In genomic region chr4:53595246-53596062, GRCm38 (mm10) we compare ENCODE assay signal across 12 mouse cellular contexts. TPM values are rescaled to one million over a fixed set of nuclear protein-coding genes. Genes with fewer than 3 reads are reported as not detected.
DNase-seq lines count a peak whose midpoint lies in the region; ATAC-seq lines count a peak whose summit lies in the region.
"Had no signal": no experiment of that assay in that cellular context is flagged by ENCODE, and none has a peak within 500 bp of the region (broad histone marks: within the 10 kb centered on the region; RNA-seq: fewer than 3 reads in every experiment).

No protein-coding gene starts in this region.

- peaks cover 31% of the 10 kb centered on the region for H3K4me1 ChIP-seq in kidney, embryonic 15.5 days
- H3K4me1 ChIP-seq in midbrain, embryonic 13.5 days (replicated peaks) = peaks cover 11% of the 10 kb centered on the region; the same call in 1 of the 2 replicates
- H3K4me1 ChIP-seq: limb, embryonic 12.5 days had no signal

- WGBS in kidney, embryonic 15.5 days = 75% methylated on average over 12 of the region's 12 CpGs
- 69% methylated on average over 12 of the region's 12 CpGs for WGBS in midbrain, embryonic 13.5 days

- H3K27me3 ChIP-seq in kidney, embryonic 15.5 days = no peaks in the 10 kb centered on the region
- no peaks in the 10 kb centered on the region for H3K27me3 ChIP-seq in midbrain, embryonic 13.5 days
- H3K27me3 ChIP-seq: embryonic facial prominence, embryonic 13.5 days; heart, embryonic 15.5 days; limb, embryonic 12.5 days had no signal

- H3K9ac ChIP-seq in kidney, embryonic 15.5 days = no peak overlapping the region
- no peak overlapping the region for H3K9ac ChIP-seq in midbrain, embryonic 13.5 days (replicated peaks)
- H3K9ac ChIP-seq: embryonic facial prominence, embryonic 13.5 days; heart, embryonic 15.5 days; limb, embryonic 12.5 days had no signal

- H3K36me3 ChIP-seq in kidney, embryonic 15.5 days = no peaks in the 10 kb centered on the region
- no peaks in the 10 kb centered on the region for H3K36me3 ChIP-seq in midbrain, embryonic 13.5 days
- H3K36me3 ChIP-seq: embryonic facial prominence, embryonic 13.5 days; heart, embryonic 15.5 days; limb, embryonic 12.5 days had no signal

- no peaks in the 10 kb centered on the region for H3K9me3 ChIP-seq in kidney, embryonic 15.5 days (replicated peaks)
- H3K9me3 ChIP-seq in midbrain, embryonic 13.5 days = no peaks in the 10 kb centered on the region
- H3K9me3 ChIP-seq: embryonic facial prominence, embryonic 13.5 days; heart, embryonic 15.5 days; limb, embryonic 12.5 days had no signal

- peak; percentile 65 for ATAC-seq in kidney, embryonic 15.5 days (replicated peaks; ENCODE audit: low FRiP score)
- ATAC-seq in granulocyte monocyte progenitor cell, adult 5-6 weeks (replicated peaks; ENCODE audit: poor library complexity, severe bottlenecking) = peak; percentile 45
- peak; percentile 66 for ATAC-seq in midbrain, embryonic 13.5 days
- no peak for ATAC-seq in inflammation-experienced regulatory T-cells, adult 6 months

- peak overlapping the region; percentile 48; the same call in 1 of the 2 replicates for H3K27ac ChIP-seq in kidney, embryonic 15.5 days
- H3K27ac ChIP-seq in midbrain, embryonic 13.5 days = no peak overlapping the region
- H3K27ac ChIP-seq: embryonic facial prominence, embryonic 13.5 days; heart, embryonic 15.5 days; limb, embryonic 12.5 days had no signal

- DNase-seq in kidney, postnatal 10 days = no peak
- DNase-seq in kidney, postnatal 14 days = peak; percentile 21
- no peak for DNase-seq in adipocyte (ENCODE audit: low spot score)
- DNase-seq in natural killer cell, adult 2 months (ENCODE audit: low spot score in 2 of 2) = no peak
- DNase-seq: cerebellum, adult 9-11 months had no signal

- no peak overlapping the region for H3K4me2 ChIP-seq in kidney, embryonic 15.5 days
- H3K4me2 ChIP-seq in midbrain, embryonic 13.5 days (replicated peaks) = no peak overlapping the region
- H3K4me2 ChIP-seq: embryonic facial prominence, embryonic 13.5 days; heart, embryonic 15.5 days; limb, embryonic 12.5 days had no signal

- H3K4me3 ChIP-seq in kidney, embryonic 15.5 days (replicated peaks) = no peak overlapping the region
- H3K4me3 ChIP-seq in midbrain, embryonic 13.5 days (replicated peaks) = no peak overlapping the region
- H3K4me3 ChIP-seq: embryonic facial prominence, embryonic 13.5 days; heart, embryonic 15.5 days; limb, embryonic 12.5 days had no signal

RNA-seq across cellular contexts. Expression of gene Fsd1l, which starts 35.8 kb away (rescaled TPM):
- 9.6 and 11.5 TPM in 2 replicates for polyA plus RNA-seq in kidney, embryonic 15.5 days (2015; fragmentation: Nextera tagmentation; extraction: Ambion mirVana)
- 7.6 and 8.7 TPM in 2 replicates for total RNA-seq in granulocyte monocyte progenitor cell, adult 5-6 weeks (2014; fragmentation: Nextera tagmentation)
- total RNA-seq in granulocyte monocyte progenitor cell, adult 5-6 weeks (2017) = 2.5 and 4.1 TPM in 2 replicates
- polyA plus RNA-seq in midbrain, embryonic 13.5 days (2015; fragmentation: Nextera tagmentation; extraction: Ambion mirVana) = 41.9 and 43.4 TPM in 2 replicates
- 10 to 100 TPM in 1 of 3 experiments, 1 to 10 TPM in 2; 3.8 to 12.0 (median 7.0) TPM for polyA plus RNA-seq in inflammation-experienced regulatory T-cells, adult 6 months (2017; shearing (Covaris generic))
